Mouse (Mus musculus) hindbrain, embryonic 11.5 days (tissue): ENCODE results near the gene Serpina12. TPM values are rescaled to one million over a fixed set of nuclear protein-coding genes. Genes with fewer than 3 reads are reported as not detected.

Source experiments
- ATAC-seq: fragments of 200-750 bp; cut with Nextera tagmentation; 2 replicates; pipeline ENCODE4 v1.8.0; 2017; ENCODE audit warnings: mild to moderate bottlenecking, moderate TSS enrichment, moderate library complexity; ENCODE audit not compliant: low FRiP score
- DNase-seq: peaks from one replicate; pipeline ENCODE4 v3.0.0-alpha.2; 2015; ENCODE audit warnings: low spot score
- H3K27ac ChIP-seq: fragments of 300-500 bp; sonication (generic); 2 replicates; pipeline ENCODE4 v1.5.1; 2014; ENCODE audit warnings: mild to moderate bottlenecking, low read depth, low read length
- H3K27me3 ChIP-seq: fragments of 300-500 bp; sonication (generic); 2 replicates; pipeline ENCODE4 v1.6.1; 2014; ENCODE audit warnings: mild to moderate bottlenecking, low read length, moderate library complexity, mixed read lengths; ENCODE audit not compliant: control insufficient read depth, insufficient read depth
- H3K36me3 ChIP-seq: fragments of 300-500 bp; sonication (generic); 2 replicates; pipeline ENCODE4 v1.6.1; 2014; ENCODE audit warnings: mild to moderate bottlenecking, low read length, moderate library complexity, mixed read lengths; ENCODE audit not compliant: control insufficient read depth, insufficient read depth
- H3K4me1 ChIP-seq: fragments of 300-500 bp; sonication (generic); replicated peaks from 2 replicates; pipeline ENCODE4 v1.6.1; 2014; ENCODE audit warnings: low read length, mixed read lengths; ENCODE audit not compliant: control insufficient read depth, insufficient read depth
- H3K4me2 ChIP-seq: fragments of 300-500 bp; sonication (generic); replicated peaks from 2 replicates; pipeline ENCODE4 v1.6.1; 2014; ENCODE audit warnings: mild to moderate bottlenecking, low read depth, low read length
- H3K4me3 ChIP-seq: fragments of 300-500 bp; sonication (generic); 2 replicates; pipeline ENCODE4 v1.5.1; 2014; ENCODE audit warnings: low read depth, low read length
- H3K9ac ChIP-seq: fragments of 300-500 bp; sonication (generic); 2 replicates; pipeline ENCODE4 v1.6.1; 2014; ENCODE audit warnings: low read depth, low read length
- H3K9me3 ChIP-seq: fragments of 300-500 bp; sonication (generic); 2 replicates; pipeline ENCODE4 v1.6.1; 2016; ENCODE audit warnings: low read length; ENCODE audit not compliant: control insufficient read depth
- WGBS: fragments of 180-500 bp; shearing (Covaris S2); extraction: QIAGEN DNeasy Blood & Tissue Kit; methylation state at CpG from one replicate; pipeline ENCODE4 v1.1.7; 2014; 5-methylcytosine and 5-hydroxymethylcytosine counted together
- polyA plus RNA-seq: library from polyadenylated mRNA; unstranded; fragments of >200 nt; fragmentation: Nextera tagmentation; extraction: Ambion mirVana; gene quantifications from 2 replicates; pipeline ENCODE4 v1.2.1, GENCODE M21; 2014

Serpina12 gene
- polyA plus RNA-seq, 1 experiment from 2014 or later, result not detected

DNA sequence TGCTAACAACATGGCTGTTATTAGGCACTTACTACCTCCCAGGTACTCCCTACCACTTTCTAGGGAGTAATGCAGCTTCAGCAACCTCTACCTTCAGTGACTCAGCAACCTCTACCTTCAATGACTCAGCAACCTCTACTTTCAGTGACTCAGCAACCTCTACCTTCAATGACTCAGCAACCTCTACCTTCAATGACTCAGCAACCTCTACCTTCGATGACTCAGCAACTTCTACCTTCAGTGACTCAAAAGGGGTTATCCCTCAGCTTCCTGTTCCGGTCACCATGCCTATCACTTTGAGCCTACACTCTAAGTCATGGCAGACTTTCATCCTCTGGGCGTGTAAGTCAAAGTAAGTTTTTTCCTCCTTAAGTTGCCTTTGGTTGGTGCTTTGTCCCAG lies 43.6 kb downstream of the Serpina12 start:
- ATAC-seq (no peak), DNase-seq (no peak)
- Histone ChIP-seq H3K27ac (no peak overlapping the region), H3K4me1 (no peaks in the 10 kb centered on the region), H3K4me3 (no peak overlapping the region), H3K27me3 (no peaks in the 10 kb centered on the region), H3K36me3 (no peaks in the 10 kb centered on the region), H3K9ac (no peak overlapping the region), H3K9me3 (no peaks in the 10 kb centered on the region), H3K4me2 (no peak overlapping the region)
- WGBS, result 92% methylated on average over 3 of the region's 3 CpGs

DNA sequence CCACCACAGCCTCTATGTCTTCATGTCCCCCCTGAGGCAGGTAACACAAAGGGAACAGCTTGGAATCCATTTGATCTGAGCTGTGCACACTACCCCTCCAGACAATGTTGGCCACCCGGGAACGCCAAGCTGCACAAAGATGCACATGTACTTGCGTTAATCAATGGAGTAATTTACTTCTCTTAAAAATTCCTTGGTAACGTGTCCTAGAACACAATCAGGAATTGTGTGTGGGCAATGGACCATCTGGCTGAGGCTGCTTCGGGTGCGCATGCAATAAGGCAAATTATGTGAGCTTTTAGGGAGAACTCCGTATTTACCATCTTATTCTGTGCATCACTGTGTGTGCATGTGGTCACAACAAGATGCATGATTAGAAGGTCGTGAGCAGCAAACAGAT lies 44.6 kb downstream of the Serpina12 start:
- Histone ChIP-seq H3K9me3 (no peaks in the 10 kb centered on the region), H3K4me2 (no peak overlapping the region), H3K4me3 (no peak overlapping the region), H3K9ac (no peak overlapping the region), H3K27ac (no peak overlapping the region), H3K4me1 (no peaks in the 10 kb centered on the region), H3K27me3 (no peaks in the 10 kb centered on the region), H3K36me3 (no peaks in the 10 kb centered on the region)
- WGBS, result 80% methylated on average over 8 of the region's 8 CpGs
- ATAC-seq, result no peak
- DNase-seq, result no peak

GRCm38 (mm10) chr12:103996513-103996912 lies 47.7 kb downstream of the Serpina12 start:
- H3K27me3 ChIP-seq, result no peaks in the 10 kb centered on the region
- no peak overlapping the region for H3K4me2 ChIP-seq
- no peak overlapping the region for H3K9ac ChIP-seq
- H3K4me1 ChIP-seq, result no peaks in the 10 kb centered on the region
- H3K36me3 ChIP-seq, result no peaks in the 10 kb centered on the region
- no peak overlapping the region for H3K27ac ChIP-seq
- no peaks in the 10 kb centered on the region for H3K9me3 ChIP-seq
- no peak for DNase-seq
- no peak for ATAC-seq
- WGBS, result 75% methylated on average over 2 of the region's 2 CpGs
- no peak overlapping the region for H3K4me3 ChIP-seq

DNA sequence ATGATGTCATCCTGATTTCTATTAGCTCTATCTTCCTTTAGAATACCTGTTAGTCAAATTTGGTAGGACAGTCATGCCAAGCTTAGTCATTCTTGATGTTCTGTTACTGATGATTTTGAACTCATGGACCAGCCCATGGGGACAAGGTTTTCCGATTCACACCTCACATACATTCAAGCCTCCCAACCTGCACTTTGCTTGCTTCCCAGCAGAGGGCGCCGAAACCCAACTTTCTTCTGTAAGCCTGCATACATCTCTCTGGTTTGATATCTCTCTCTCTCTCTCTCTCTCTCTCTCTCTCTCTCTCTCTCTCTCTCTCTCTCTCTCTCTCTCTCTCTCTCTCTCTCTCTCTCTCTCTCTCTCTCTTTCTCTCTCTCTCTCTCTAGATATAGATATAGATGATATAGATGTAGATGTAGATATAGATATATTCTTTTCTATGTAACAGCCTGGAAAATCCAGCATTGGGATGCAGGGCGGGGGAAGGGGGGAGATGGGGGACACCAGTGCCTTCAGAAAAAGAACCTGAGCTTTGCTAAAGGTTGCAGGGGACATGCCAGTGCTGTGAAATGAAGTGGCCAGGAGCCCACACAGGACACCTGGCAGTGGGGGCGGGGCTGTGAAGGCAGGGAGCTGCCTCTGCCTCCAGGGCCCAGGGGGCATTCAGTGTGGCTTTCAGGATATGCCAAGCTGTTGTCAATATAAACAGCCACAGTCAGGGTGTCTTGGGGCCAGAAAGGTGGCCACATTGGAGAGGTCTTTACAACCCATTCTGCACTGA lies 48.8 kb downstream of the Serpina12 start:
- Histone ChIP-seq H3K27ac (no peak overlapping the region), H3K36me3 (no peaks in the 10 kb centered on the region), H3K27me3 (no peaks in the 10 kb centered on the region), H3K9ac (no peak overlapping the region), H3K4me1 (no peaks in the 10 kb centered on the region), H3K4me3 (no peak overlapping the region), H3K9me3 (no peaks in the 10 kb centered on the region), H3K4me2 (no peak overlapping the region)
- WGBS, result 41% methylated on average over 5 of the region's 5 CpGs
- DNase-seq (peak; percentile 82), ATAC-seq (peak; percentile 47; the same call in 1 of the 2 replicates)

- Histone ChIP-seq H3K4me3 (no peak overlapping the region), H3K4me2 (no peak overlapping the region), H3K4me1 (no peaks in the 10 kb centered on the region), H3K9ac (no peak overlapping the region), H3K36me3 (no peaks in the 10 kb centered on the region), H3K27ac (no peak overlapping the region), H3K27me3 (no peaks in the 10 kb centered on the region), H3K9me3 (no peaks in the 10 kb centered on the region)
- DNase-seq (no peak), ATAC-seq (no peak)
- WGBS, result 80% methylated on average over 7 of the region's 7 CpGs
These were observed 51.3 kb downstream of the Serpina12 start for GRCm38 (mm10) chr12:103992945-103993344.

DNA sequence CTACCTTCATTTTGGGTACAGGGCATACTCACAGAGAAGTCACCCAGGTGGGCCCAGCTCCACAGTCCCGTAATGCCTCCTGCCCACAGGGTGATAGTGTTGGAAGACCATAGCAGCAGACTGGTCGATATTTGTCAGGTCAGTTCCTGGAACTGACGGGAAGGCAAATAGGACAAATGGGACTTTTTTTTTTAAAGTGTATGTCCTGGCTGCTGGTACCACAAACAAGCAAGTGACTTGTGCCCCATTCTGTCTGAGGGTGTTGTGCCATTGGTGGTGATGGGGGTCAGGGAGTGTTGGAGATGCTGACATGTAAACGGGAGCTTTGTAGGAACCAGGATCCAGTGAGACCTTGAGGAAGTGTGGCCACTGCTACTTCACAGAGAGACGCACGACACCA lies 54.4 kb downstream of the Serpina12 start, which contains the start of gene Serpina11:
Gene Serpina11, minus strand, starts transcription at position 101 of the 400 bp plus-strand sequence.
- Histone ChIP-seq H3K27me3 (no peaks in the 10 kb centered on the region), H3K9me3 (no peaks in the 10 kb centered on the region), H3K4me2 (no peak within 1 kb of the TSS), H3K4me1 (no peaks in the 10 kb centered on the region), H3K4me3 (no peak within 1 kb of the TSS), H3K27ac (no peak within 1 kb of the TSS), H3K36me3 (no peaks in the 10 kb centered on the region), H3K9ac (no peak within 1 kb of the TSS)
- DNase-seq (no peak), ATAC-seq (no peak)
- 93% methylated on average over 6 of the region's 6 CpGs for WGBS

DNA sequence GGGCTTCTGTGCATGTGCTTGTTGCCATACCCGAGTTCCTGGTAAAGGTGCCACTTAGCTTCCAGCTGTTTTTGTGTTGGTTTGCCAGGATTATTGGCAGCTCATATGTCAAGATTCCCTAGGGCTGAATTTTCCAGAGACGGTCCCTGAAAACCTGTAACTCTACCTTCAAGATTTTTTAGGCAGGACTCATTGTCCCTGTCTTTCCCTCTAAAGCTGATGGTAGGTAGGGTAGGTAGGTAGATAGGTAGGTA lies 54.8 kb downstream of the Serpina12 start:
- no peak overlapping the region for H3K9ac ChIP-seq
- 59% methylated on average over 2 of the region's 2 CpGs for WGBS
- no peak for ATAC-seq

GRCm38 (mm10) chr12:103988754-103989513 lies 55.3 kb downstream of the Serpina12 start:
- no peaks in the 10 kb centered on the region for H3K27me3 ChIP-seq
- ATAC-seq, result no peak
- H3K36me3 ChIP-seq, result no peaks in the 10 kb centered on the region
- H3K4me1 ChIP-seq, result no peaks in the 10 kb centered on the region
- no peak overlapping the region for H3K9ac ChIP-seq
- WGBS, result 61% methylated on average over 14 of the region's 14 CpGs
- H3K4me2 ChIP-seq, result no peak overlapping the region
- no peaks in the 10 kb centered on the region for H3K9me3 ChIP-seq
- H3K27ac ChIP-seq, result no peak overlapping the region
- DNase-seq, result no peak
- no peak overlapping the region for H3K4me3 ChIP-seq

More for the DNA sequence above, 54.8 kb downstream of the Serpina12 start:
- Histone ChIP-seq H3K27me3 (no peaks in the 10 kb centered on the region), H3K4me2 (no peak overlapping the region), H3K4me1 (no peaks in the 10 kb centered on the region), H3K36me3 (no peaks in the 10 kb centered on the region), H3K4me3 (no peak overlapping the region), H3K9me3 (no peaks in the 10 kb centered on the region), H3K27ac (no peak overlapping the region)
- DNase-seq, result no peak

- Histone ChIP-seq H3K36me3 (no peaks in the 10 kb centered on the region), H3K27ac (no peak overlapping the region), H3K9ac (no peak overlapping the region), H3K27me3 (no peaks in the 10 kb centered on the region), H3K4me1 (no peaks in the 10 kb centered on the region), H3K4me3 (no peak overlapping the region), H3K9me3 (no peaks in the 10 kb centered on the region), H3K4me2 (no peak overlapping the region)
- DNase-seq (no peak), ATAC-seq (no peak)
- WGBS, result 70% methylated on average over 5 of the region's 5 CpGs
These were observed 58.4 kb downstream of the Serpina12 start for GRCm38 (mm10) chr12:103985868-103986267.
